Mouse (Mus musculus): ENCODE results near the gene Nrxn2. TPM values are rescaled to one million over a fixed set of nuclear protein-coding genes. Genes with fewer than 3 reads are reported as not detected.
A peak's percentile ranks its signal among the peaks of the same experiment; 100 is the strongest.

The Nrxn2 gene
- polyA plus RNA-seq, 1 experiment from 2014 or later = 1.1 TPM

DNA sequence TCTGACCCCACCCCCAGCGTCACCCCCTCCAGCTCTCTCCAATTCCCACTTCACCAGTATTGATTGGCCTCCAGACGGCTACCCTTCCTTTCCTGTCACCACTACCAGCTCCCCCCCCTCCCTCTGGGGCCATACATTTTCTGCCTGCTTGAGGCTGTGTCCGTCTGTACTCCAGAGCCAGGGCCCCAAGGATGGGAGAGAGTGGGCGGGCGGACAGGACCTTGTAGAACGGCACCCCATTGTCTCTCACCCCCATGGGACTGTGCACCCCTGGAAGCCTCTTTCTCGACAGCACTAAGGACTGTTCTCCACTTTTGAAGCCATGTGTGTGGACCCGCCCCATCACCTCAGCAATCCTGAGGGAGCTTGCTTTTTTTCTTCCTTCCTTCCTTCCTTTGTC lies 77.2 kb downstream of the Nrxn2 start:
- Histone ChIP-seq H3K4me3 (replicated peaks) (no peak overlapping the region), H3K27me3 (replicated peaks) (peaks cover 87% of the 10 kb centered on the region), H3K4me1 (replicated peaks) (peaks cover 10% of the 10 kb centered on the region), H3K36me3 (no peaks in the 10 kb centered on the region), H3K27ac (no peak overlapping the region), H3K9me3 (no peaks in the 10 kb centered on the region), H3K4me2 (replicated peaks) (no peak overlapping the region), H3K9ac (no peak overlapping the region)
- 35% methylated on average over 8 of the region's 8 CpGs for WGBS
- no peak for ATAC-seq

DNA sequence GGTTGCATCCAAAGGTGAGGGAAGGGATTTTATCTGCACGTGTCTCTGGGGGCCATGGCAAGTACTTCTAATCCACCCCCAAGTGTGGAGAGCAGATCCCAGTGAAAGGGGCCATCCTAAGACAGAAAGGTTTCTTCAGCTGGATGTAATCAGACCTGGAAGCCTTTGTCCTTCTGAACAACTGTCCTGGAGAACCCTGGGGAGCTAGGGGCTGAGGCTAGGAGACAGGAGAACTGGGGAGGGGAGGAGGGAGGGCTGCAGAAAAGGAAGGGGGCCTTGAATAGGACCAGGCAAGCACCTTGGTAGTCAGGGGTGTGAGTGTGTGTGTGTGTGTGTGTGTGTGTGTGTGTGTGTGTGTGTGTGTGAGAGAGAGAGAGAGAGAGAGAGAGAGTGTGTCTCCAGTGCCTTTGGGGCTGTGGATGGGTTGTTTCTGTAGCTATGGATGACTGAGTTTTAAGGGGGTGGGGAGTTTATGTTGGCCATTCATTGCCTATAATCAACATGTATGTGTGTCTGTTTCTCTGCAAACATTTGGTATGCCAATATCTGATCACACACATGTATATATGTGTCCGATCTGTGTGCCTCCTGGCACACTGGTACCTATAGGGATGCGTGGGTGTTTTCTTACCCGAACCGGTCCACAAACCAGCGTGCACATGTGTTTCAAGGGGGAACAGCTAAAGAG lies 78.1 kb downstream of the Nrxn2 start:
- peaks cover 87% of the 10 kb centered on the region for H3K27me3 ChIP-seq (replicated peaks)
- H3K4me1 ChIP-seq (replicated peaks) = peaks cover 10% of the 10 kb centered on the region
- H3K36me3 ChIP-seq = no peaks in the 10 kb centered on the region
- no peak overlapping the region for H3K27ac ChIP-seq
- WGBS = 15% methylated on average over 6 of the region's 6 CpGs
- ATAC-seq = no peak
- H3K4me3 ChIP-seq (replicated peaks) = no peak overlapping the region
- H3K9me3 ChIP-seq = no peaks in the 10 kb centered on the region
- H3K4me2 ChIP-seq (replicated peaks) = 0 out of 2 replicates have a peak overlapping the region, but pooled peaks have one; percentile 86
- H3K9ac ChIP-seq = no peak overlapping the region

DNA sequence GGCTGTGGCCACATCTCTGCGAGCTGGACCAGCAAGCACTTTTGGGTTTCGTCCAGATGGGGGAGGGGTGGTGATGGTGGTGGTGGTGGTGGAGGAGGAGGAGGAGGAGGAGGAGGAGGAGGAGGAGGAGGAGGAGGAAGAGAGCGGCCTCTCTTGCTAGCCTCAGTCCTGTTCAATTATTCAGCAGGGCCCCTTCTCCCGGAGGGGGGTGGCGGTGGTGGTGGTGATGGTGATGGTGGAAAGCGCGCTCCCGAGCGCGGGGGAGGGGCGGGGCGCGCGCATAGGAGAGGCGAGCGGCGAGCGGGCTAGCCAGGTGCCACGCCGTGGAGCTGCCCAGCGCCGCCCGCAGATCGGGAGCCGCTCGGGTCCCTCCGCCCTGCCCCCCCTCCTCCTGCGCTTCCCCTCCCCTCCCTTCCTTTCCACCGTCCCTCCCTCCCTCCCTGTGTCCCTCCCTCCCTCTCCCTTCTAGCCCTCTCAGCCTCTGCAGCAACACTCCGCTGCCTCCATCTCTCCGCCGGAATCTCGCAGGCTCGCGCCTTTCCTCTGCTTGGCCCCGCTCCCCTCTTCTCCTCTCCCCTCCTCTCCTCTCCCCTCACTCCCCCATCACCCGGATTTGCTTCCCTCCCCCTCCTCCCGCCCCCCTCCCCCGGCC lies 78.7 kb downstream of the Nrxn2 start:
- Histone ChIP-seq H3K4me1 (replicated peaks) (peaks cover 17% of the 10 kb centered on the region), H3K36me3 (no peaks in the 10 kb centered on the region), H3K4me3 (replicated peaks) (peak overlapping the region; percentile 47), H3K9ac (peak overlapping the region; percentile 47; the same call in 1 of the 2 replicates), H3K4me2 (replicated peaks) (peak overlapping the region; percentile 86), H3K27me3 (replicated peaks) (peaks cover 89% of the 10 kb centered on the region), H3K27ac (no peak overlapping the region), H3K9me3 (no peaks in the 10 kb centered on the region)
- WGBS = under 1% methylated on average over 26 of the region's 39 CpGs
- ATAC-seq = peak; percentile 39

DNA sequence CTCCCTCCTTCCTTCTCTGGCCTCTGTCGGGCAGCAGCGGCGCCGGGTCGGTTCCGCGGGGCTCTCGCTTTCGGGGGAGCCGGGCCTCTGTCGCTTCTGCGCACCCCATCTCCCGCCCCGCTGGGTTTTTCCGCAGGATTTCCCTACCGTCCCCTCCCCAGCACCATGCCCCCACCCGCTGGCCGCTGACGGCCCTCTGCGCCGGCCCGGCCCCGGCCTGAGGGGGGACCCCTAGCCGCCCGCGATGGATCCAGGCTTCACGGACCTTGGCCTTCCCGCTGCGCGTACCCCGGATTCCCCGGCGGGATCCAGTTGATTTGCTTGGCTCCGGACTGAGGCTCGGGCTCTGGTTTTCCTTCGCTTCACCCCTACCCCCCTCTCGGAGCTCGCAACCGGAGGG lies 79.3 kb downstream of the Nrxn2 start:
- WGBS = under 1% methylated on average over 29 of the region's 39 CpGs
- H3K4me1 ChIP-seq (replicated peaks) = peaks cover 22% of the 10 kb centered on the region
- peak overlapping the region; percentile 47 for H3K4me3 ChIP-seq (replicated peaks)
- peak; percentile 15 for ATAC-seq
- no peak overlapping the region for H3K27ac ChIP-seq
- H3K9ac ChIP-seq = peak overlapping the region; percentile 47
- H3K36me3 ChIP-seq = no peaks in the 10 kb centered on the region
- H3K9me3 ChIP-seq = no peaks in the 10 kb centered on the region
- peak overlapping the region; percentile 86 for H3K4me2 ChIP-seq (replicated peaks)
- peaks cover 87% of the 10 kb centered on the region for H3K27me3 ChIP-seq (replicated peaks)

DNA sequence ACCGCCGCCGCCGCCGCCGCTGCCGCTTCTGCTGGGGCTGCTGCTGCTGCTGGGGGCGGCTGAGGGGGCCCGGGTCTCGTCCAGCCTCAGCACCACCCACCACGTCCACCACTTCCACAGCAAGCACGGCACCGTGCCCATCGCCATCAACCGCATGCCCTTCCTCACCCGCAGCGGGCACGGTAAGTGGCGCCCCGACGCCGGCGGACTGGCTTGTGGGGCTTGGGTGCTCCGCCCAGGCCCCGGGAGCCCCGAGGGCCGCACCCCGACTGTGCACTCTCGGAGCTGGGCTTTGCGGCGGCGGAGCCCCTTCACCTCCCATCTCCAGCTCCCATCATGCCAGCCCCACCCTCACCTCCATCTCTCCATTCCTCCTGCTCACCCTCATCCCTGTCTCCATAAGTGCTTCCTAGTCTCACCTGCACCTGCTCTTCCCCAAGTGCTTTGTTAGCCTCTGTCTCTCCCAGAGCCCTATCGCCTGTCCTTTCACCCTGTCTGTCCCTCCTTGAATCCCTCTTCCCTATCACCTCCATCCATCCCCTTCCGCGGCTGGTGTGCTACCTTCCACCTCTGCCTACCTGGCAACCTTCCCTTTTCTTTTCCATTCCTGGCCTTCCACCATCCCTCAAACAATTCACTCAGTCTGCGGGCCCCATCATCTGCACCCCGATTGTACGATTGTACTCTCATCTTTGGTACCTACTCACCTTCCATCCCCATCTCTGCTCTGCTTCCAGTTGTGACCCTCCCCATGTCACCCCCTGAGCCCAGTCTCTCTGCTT lies 80.0 kb downstream of the Nrxn2 start:
- Histone ChIP-seq H3K4me3 (replicated peaks) (peak overlapping the region; percentile 47), H3K9me3 (no peaks in the 10 kb centered on the region), H3K4me2 (replicated peaks) (peak overlapping the region; percentile 86), H3K9ac (peak overlapping the region; percentile 47; the same call in 1 of the 2 replicates), H3K36me3 (no peaks in the 10 kb centered on the region), H3K27me3 (replicated peaks) (peaks cover 86% of the 10 kb centered on the region), H3K27ac (no peak overlapping the region), H3K4me1 (replicated peaks) (peaks cover 24% of the 10 kb centered on the region)
- ATAC-seq = no peak
- 5% methylated on average over 29 of the region's 38 CpGs for WGBS

DNA sequence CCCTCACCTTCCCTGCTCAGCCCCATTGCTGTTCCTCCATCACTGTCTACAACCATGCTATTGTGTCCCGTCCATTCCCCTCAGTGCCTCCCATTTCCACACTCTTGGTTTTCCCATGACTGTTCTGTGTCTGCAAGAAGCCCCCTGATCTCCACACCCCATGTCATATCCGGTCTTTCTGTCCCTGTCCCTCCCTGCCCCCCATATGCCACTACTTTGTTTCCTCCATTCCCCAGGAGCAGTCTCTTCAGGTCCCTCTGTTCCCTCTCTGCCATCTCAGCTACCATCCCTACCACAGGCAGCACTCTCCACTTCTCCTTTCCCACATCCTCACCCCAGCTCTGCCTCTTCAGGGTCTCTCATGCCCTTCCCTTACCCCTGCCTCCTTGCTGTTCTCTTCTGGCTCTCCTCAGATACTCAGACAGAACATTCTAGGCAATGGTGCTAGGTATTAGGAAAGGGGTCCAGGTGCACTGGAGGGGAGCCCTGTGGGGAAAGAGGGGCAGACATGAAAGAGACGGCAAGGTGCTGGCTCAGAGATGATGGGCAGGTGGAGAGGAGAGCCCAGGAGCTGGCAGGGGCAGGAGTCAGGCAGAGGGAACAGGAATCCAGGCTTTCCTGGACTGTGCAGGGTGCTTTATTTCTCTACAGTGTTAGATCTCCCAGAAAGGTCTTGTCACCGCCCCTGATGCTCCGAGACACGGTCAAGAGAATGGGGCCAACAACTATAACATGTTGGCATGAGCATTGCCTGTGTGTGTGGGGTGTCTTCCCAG lies 81.5 kb downstream of the Nrxn2 start:
- 54% methylated on average over 6 of the region's 6 CpGs for WGBS
- Histone ChIP-seq H3K4me3 (replicated peaks) (0 out of 2 replicates have a peak overlapping the region, but pooled peaks have one; percentile 1), H3K36me3 (no peaks in the 10 kb centered on the region), H3K4me1 (replicated peaks) (peaks cover 34% of the 10 kb centered on the region), H3K27me3 (replicated peaks) (peaks cover 87% of the 10 kb centered on the region), H3K9me3 (no peaks in the 10 kb centered on the region), H3K4me2 (replicated peaks) (no peak overlapping the region), H3K9ac (no peak overlapping the region), H3K27ac (no peak overlapping the region)
- ATAC-seq = no peak

DNA sequence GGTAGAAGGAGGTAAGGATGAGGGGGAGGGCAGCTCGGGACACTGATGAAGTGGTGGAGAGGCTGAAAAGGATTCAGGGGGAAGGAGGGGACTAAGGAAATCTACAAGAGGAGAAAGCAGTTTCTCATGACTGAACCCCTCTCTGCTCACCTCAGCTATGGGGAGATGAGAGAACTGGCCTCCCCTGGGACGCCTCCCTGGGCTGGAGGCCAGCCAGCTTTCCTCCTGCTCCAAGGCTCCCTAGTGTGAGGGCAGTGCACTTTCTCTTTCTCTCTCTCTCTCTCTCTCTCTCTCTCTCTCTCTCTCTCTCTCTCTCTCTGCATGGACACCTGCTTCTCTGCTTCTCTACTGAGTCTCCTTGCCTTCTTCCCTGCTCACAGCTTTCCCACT lies 82.1 kb downstream of the Nrxn2 start:
- Histone ChIP-seq H3K4me3 (replicated peaks) (no peak overlapping the region), H3K27ac (no peak overlapping the region), H3K27me3 (replicated peaks) (peaks cover 85% of the 10 kb centered on the region), H3K36me3 (no peaks in the 10 kb centered on the region), H3K4me1 (replicated peaks) (peaks cover 34% of the 10 kb centered on the region), H3K9ac (no peak overlapping the region), H3K9me3 (no peaks in the 10 kb centered on the region), H3K4me2 (replicated peaks) (no peak overlapping the region)
- WGBS = 27% methylated on average over 2 of the region's 2 CpGs
- ATAC-seq = no peak

DNA sequence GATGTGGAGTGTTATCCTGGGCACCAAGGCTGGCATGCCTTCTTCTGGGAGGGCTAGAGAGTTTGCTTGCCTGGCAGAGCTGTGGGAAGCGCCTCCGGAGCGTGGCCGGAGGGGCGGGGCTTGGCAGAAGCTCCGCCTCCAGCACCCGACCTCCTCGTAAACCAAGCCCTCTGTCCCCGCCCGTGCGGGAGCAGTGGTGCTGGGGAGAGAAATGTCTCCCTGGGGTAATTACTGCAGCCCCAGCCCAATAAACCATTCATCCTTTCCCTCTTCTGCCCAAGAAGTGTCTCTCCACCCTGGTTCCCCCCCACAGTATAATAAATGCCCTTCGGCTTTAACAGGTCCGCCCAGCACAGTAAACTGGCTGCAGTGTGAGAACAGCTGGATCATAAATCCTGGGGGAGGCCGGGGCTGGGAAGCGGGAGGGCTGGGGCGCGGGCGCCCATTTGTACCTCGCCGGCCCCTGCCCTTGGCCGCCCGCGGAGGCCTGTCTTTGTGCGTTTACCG lies 83.6 kb downstream of the Nrxn2 start:
- peaks cover 83% of the 10 kb centered on the region for H3K27me3 ChIP-seq (replicated peaks)

DNA sequence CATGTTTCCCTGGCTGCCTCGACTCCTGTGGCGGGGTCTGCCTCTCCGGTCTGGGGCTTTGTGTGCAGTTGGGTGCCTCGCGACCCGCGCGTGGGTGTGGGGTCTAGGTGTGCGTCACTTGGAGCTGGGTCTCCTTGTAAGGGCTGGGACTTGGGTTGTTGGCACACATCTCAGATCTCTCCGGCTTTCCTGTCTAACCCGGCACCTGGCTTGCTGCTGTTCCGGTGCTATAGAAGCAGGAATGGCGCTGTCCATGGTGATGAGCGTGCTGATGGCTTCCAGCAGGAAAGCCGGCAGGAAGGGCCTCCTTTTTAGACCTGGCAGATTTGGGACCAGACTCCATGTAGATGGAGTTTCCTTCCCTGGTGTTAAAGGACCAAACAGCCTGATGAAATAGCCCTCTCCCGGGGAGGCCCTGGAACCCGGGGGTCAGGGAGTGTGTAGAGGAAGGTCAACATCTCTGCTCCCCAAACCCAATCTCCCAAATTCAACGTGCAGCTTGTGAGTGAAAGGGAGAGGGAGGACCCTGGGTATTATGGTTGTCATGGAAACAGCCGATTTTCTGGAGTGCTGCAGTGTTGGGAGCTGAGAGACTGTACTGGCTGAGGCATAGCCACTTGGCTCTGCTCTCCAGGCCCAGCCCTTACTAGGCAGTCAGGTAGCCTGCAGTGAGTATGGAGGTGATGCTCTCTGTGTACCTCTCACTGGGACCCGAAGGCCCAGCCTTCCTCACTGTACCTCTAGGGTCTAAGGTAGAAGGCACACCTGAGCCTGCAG lies 84.2 kb downstream of the Nrxn2 start:
- WGBS = 4% methylated on average over 20 of the region's 20 CpGs
- ATAC-seq = peak; percentile 40
- H3K27me3 ChIP-seq (replicated peaks) = peaks cover 85% of the 10 kb centered on the region

More for the DNA sequence above, 83.6 kb downstream of the Nrxn2 start:
- peak; percentile 66 for ATAC-seq
- WGBS = under 1% methylated on average over 25 of the region's 25 CpGs
- H3K36me3 ChIP-seq = no peaks in the 10 kb centered on the region
- peak overlapping the region; percentile 31 for H3K4me3 ChIP-seq (replicated peaks)
- H3K27ac ChIP-seq = peak overlapping the region; percentile 45
- H3K4me2 ChIP-seq (replicated peaks) = peak overlapping the region; percentile 84
- peaks cover 34% of the 10 kb centered on the region for H3K4me1 ChIP-seq (replicated peaks)
- no peaks in the 10 kb centered on the region for H3K9me3 ChIP-seq
- H3K9ac ChIP-seq = no peak overlapping the region

DNA sequence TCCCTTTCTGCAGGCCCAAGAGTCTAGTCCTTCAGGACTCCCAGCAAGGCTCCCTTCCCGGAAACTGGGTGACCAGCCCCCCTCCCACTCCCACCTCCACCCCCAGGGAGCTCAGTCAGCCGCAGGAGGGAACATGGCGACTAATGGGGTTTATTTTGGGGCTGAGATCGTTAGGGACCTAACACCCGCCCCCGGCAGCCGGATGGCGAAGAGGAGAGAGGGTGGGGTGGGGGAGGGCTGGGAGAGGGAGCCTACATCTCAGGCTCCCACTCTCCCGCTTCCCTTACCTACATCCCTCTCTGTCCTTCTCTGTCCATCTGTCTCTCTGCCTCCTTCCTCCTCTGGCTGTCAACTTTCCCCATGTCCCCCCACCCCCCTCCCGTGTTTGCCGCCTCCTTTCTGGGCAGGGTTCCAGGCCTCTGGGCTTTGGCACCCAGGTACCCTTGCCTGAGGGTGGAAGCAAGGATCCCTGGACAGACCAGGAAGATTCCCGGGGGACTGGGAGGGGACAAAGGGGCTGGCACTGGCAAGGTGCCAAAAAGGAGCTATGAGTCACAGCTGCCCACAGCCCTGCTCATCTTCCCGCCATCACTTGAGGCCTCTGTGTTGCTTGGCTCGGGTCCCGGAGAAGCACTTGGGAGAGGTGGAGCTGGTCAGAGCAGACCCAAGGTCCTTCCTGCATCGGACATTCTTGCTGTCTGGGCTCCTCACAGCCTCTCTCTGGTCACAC lies 85.6 kb downstream of the Nrxn2 start:
- H3K4me1 ChIP-seq (replicated peaks) = peaks cover 24% of the 10 kb centered on the region
- H3K4me3 ChIP-seq (replicated peaks) = no peak overlapping the region
- H3K4me2 ChIP-seq (replicated peaks) = no peak overlapping the region
- WGBS = 29% methylated on average over 16 of the region's 16 CpGs
- peaks cover 75% of the 10 kb centered on the region for H3K27me3 ChIP-seq (replicated peaks)
- H3K36me3 ChIP-seq = no peaks in the 10 kb centered on the region
- ATAC-seq = 0 out of 2 replicates have a peak, but pooled peaks have one; percentile 48
- no peak overlapping the region for H3K9ac ChIP-seq
- H3K9me3 ChIP-seq = no peaks in the 10 kb centered on the region
- no peak overlapping the region for H3K27ac ChIP-seq

More for the DNA sequence above, 84.2 kb downstream of the Nrxn2 start:
- H3K9me3 ChIP-seq = no peaks in the 10 kb centered on the region
- no peak overlapping the region for H3K9ac ChIP-seq
- peak overlapping the region; percentile 45 for H3K27ac ChIP-seq
- H3K4me3 ChIP-seq (replicated peaks) = peak overlapping the region; percentile 31
- H3K4me2 ChIP-seq (replicated peaks) = peak overlapping the region; percentile 84
- H3K4me1 ChIP-seq (replicated peaks) = peaks cover 30% of the 10 kb centered on the region
- no peaks in the 10 kb centered on the region for H3K36me3 ChIP-seq

Measured in intestine, embryonic 15.5 days (tissue).